Mouse (Mus musculus): ENCODE measurements around the gene Tfap2e. TPM values are rescaled to one million over a fixed set of nuclear protein-coding genes. Genes with fewer than 3 reads are reported as not detected.

The Tfap2e gene
- not detected for total RNA-seq (2022)

GRCm38 (mm10) chr4:126736001-126736414, at the start of gene Tfap2e:
Gene Tfap2e, minus strand, starts transcription at chr4:126736240.
- DNase-seq: no peak

- DNase-seq: no peak
Measured at GRCm38 (mm10) chr4:126782996-126783395, 47.0 kb upstream of the Tfap2e start.

DNA sequence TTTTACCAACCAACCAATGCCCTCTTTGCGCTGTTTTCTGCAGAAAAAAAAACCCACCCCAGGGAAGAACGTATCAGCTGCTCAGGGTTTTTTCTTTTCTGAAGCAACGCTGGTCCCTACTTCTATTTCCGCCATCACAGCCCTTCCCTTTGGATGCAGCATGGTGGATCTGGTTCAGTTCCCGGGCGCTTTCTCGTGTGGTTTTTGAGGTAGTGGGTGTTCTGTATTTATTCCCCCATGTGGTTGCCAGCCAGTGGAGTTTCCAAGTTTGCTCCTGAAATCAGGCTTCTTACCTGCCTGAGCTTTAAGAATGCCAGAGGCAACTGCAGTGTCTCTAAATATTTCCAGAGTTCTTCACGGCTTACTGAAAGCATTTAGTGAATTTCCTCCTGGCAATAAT, 46.5 kb upstream of the Tfap2e start:
- no peak for DNase-seq

DNA sequence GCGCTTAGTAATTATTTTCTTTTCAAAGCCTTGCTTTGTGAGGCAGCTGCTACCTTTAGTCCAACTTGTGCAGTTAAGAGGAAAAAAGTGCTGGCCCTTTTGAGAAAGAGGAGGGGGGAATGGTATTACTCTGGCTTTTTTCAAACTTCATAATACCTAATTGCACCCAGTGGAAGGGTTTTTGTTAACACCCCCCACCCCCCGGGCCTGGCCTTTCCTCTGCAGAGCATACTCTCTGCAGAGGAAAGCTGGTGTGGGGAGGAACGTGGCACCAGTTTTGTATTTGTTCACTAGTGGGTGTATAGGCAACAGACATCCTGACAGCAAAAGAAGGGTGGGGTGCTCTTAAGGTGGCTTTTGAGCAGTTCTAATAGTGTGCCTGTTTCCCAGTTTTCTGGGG, 45.8 kb upstream of the Tfap2e start:
- no peak for DNase-seq

GRCm38 (mm10) chr4:126779826-126780775, 44.1 kb upstream of the Tfap2e start:
- DNase-seq: no peak

DNA sequence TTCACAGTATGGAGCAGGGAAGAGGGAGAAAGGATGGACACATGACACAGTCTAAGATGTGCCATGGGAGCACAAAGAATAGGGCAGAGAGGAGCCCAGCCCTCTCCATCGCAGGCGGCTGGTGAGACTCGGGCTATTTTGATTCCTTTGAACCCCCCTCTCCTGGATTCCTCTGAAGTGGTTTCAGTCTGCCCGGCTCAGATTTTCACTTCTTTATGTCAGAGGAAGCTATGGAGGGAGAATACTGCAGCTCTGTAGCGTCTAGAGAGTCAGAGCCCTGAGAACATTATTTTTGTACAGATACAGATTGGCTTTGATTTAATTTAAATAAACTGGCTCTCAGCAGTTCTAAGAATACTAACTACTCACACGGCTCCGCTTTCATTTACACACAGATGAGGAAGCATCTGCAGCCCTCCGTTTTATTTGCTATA, 43.1 kb upstream of the Tfap2e start:
- DNase-seq: no peak

GRCm38 (mm10) chr4:126775182-126775581, 39.1 kb upstream of the Tfap2e start:
- no peak for DNase-seq

DNA sequence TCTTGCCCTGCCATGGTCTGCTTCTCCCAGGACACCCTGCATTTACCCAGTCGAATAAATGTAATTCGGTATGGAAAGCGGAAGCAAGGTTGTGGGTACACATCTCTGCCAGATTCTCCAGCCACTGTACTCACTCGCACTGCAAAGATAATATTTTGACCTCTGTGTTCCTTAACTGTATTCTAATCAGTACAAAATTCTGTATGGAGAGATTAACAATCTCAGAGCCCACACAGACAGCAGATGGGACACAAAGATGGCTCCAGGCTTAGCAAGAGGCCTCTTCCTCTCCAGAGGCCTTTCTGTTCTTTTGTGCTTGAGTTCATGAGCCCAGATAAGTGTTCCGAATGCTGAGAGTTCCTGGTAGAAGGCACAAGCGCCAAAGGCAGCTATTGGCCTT, 37.8 kb upstream of the Tfap2e start:
- no peak for DNase-seq

GRCm38 (mm10) chr4:126770831-126771230, 34.8 kb upstream of the Tfap2e start:
- no peak for DNase-seq

DNA sequence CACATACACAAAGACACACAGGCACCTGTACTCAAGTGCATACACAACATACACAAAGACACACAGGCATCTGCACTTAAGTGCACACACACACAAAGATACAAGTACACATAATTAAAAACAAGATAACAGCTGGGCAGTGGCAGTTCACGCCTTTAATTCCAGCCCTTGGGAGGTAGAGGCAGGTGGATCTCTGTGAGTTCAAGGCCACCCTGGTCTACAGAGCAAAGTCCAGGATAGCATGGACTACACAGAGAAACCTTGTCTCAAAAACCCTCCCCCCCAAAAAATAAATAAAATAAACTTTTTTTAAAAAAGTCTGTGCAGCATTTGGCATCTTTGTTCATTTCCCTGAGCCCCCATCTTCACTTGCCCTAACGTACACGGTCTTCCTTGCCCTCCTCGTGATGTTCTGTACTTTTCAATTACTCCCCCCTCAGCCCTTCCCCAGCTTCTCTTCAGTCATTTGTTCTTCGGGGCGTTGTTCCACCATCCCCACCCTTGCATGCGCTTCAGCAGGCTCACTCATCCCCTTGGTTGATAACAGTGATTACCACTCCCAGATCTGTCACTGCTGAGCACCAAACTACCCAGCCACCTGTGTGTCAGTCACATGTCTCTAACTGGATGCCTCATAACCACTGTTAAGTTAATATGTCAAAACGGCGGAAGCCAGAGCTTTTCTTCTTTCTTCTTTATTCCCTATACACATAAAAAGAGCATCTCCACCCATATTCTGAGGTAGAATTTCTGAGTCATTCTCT, 33.9 kb upstream of the Tfap2e start:
- no peak for DNase-seq

DNA sequence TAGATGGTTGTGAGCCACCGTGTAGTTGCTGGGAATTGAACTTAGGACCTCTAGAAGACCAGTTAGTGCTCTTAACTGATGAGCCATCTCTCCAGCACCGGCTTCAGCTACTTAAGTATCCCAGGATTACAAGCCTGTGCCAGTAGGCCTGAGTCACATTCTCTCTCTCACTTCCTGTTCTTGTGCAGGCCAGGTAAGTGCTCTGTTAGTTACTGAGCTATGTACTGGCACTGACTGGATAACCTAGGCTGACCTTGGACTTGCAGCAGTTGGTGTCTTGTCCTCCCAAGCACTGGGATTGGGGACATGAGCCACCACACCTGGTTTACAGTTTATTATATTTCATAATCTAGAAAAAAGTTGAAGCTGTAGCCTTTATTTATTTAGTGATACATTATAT, 27.4 kb upstream of the Tfap2e start:
- no peak for DNase-seq

- no peak for DNase-seq
Measured at GRCm38 (mm10) chr4:126762586-126763359, 26.7 kb upstream of the Tfap2e start.

- DNase-seq: no peak
Measured at GRCm38 (mm10) chr4:126759435-126759834, 23.4 kb upstream of the Tfap2e start.

DNA sequence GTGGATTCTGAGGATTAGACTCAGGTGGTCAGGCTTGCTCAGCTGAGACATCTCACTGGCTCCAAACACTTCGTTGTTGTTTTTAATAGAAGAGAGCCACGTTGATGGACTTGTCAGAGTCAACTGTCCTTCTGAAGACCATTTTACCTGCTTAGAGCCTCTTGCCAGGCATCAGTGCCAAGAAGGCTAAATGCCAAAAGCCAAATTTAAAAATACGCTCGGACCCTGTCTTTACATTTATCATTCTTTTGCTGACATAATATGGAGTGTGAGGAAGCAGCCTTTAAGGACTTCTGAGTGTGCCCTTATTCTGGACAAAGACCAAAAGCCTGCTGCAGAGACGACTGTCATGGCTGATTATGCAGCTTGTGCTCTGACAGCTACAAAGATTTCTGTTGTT, 22.3 kb upstream of the Tfap2e start:
- no peak for DNase-seq

- no peak for DNase-seq
Measured at GRCm38 (mm10) chr4:126756766-126757165, 20.7 kb upstream of the Tfap2e start.

- no peak for DNase-seq
Measured at GRCm38 (mm10) chr4:126754736-126755374, 18.8 kb upstream of the Tfap2e start.

- DNase-seq: no peak
Measured at GRCm38 (mm10) chr4:126754231-126754611, 18.2 kb upstream of the Tfap2e start.

DNA sequence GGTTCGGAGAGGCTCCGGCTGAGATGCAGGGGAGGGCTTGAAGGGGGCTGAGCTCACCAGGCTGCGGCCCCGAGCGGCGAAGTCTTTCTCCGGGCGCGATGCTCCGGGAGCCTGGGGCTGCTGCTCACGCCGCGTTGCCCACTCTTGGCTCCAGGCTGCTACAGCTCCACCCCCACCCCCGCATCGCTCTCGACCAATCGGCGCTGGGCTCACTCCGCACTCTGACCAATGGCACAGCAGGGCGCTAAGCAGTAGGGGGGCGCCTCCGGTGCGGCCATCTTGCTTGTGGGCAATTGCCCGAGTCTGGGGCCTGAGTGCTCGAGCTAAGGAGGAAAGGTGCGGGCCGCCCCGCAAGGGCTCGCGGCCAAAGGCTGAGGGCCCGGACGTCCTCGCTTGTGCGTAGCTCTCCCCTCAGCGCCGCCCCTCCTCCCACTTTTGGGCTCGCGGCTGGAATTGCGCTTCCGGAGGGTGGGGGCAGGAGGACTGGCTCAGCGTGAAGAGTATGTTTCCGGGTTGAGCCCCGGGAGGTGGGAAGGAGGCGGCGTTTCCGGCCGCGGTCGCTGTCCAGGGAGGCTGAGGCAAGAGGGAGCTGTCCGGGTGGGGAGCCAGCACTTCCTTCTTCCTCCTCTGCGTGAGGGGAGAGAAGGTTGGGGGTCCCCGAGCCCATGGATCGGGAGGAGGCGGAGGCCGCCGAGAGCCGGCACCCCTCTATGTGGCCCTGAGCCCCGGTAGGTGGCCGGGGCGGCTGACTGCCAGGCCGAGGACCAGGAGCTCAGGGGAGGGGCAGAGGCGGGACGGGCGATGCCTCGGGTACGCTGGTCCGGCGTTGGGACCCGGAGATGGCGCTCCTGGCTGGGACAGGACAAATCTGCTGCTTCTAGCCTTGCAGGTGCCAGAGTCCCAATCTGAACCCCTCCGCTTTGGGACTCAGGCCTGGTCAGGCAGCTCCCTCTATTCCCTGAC, 17.5 kb upstream of the Tfap2e start, which contains the start of the genes Ncdn and AU040320:
TSS of gene Ncdn (minus strand) at position 171 of the 963 bp plus-strand sequence.
TSS of gene AU040320 (plus strand) at position 277 of the 963 bp plus-strand sequence.
- DNase-seq: peak; percentile 95

GRCm38 (mm10) chr4:126752608-126753141, 16.6 kb upstream of the Tfap2e start:
- DNase-seq: no peak

DNA sequence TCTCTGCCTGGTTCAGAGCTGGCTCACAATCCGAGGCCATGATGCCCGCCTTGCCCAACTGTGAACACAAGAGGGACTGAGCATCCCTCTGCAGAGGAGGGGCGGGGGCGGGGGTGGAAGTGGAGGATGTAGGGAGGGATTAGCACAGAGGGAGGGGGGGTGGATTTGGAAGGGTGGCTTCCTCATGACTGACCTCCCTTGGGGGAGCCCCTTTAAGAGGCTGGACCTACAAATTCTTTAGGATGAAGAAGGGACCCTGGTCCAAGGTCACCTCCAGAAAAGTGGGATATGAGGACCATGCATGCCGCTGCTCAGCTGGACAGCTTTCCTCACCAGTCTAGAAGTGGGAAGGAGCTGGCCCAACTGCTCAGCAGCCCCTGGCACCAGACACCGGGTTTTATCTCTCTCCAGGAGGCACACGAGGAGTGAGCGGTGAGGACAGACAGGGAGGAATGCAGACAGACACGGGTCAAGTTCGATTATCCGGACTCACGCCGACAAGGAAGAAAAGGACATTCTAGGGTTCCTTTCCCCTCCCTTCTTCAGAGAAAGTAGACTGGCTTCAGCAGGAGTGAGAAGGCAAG, 16.1 kb upstream of the Tfap2e start:
- DNase-seq: no peak
